Mouse (Mus musculus) forebrain, embryonic 15.5 days (tissue): Measurements from ENCODE around the gene Josd2. TPM values are rescaled to one million over a fixed set of nuclear protein-coding genes. Genes with fewer than 3 reads are reported as not detected.

Experiments
- ATAC-seq: fragments of 200-750 bp; cut with Nextera tagmentation; replicated peaks from 2 replicates; pipeline ENCODE4 v1.8.0; 2017; ENCODE audit warnings: mild to moderate bottlenecking, moderate TSS enrichment, moderate library complexity
- H3K27ac ChIP-seq: fragments of 300-500 bp; sonication (generic); replicated peaks from 2 replicates; pipeline ENCODE4 v1.5.1; 2015; ENCODE audit warnings: mild to moderate bottlenecking, inconsistent platforms
- H3K27me3 ChIP-seq: fragments of 300-500 bp; sonication (generic); 2 replicates; pipeline ENCODE4 v1.6.1; 2015; ENCODE audit warnings: inconsistent platforms
- H3K36me3 ChIP-seq: fragments of 300-500 bp; sonication (generic); 2 replicates; pipeline ENCODE4 v1.6.1; 2015; ENCODE audit warnings: mild to moderate bottlenecking, inconsistent platforms
- H3K4me1 ChIP-seq: fragments of 300-500 bp; sonication (generic); 2 replicates; pipeline ENCODE4 v1.6.1; 2015; ENCODE audit warnings: inconsistent platforms
- H3K4me2 ChIP-seq: fragments of 300-500 bp; sonication (generic); replicated peaks from 2 replicates; pipeline ENCODE4 v1.6.1; 2015; ENCODE audit warnings: mild to moderate bottlenecking, inconsistent platforms
- H3K4me3 ChIP-seq: fragments of 300-500 bp; sonication (generic); 2 replicates; pipeline ENCODE4 v1.5.1; 2015; ENCODE audit warnings: mild to moderate bottlenecking, inconsistent platforms
- H3K9ac ChIP-seq: fragments of 300-500 bp; sonication (generic); replicated peaks from 2 replicates; pipeline ENCODE4 v1.6.1; 2015; ENCODE audit warnings: mild to moderate bottlenecking, inconsistent platforms
- H3K9me3 ChIP-seq: fragments of 300-500 bp; sonication (generic); 2 replicates; pipeline ENCODE4 v1.6.1; 2016; ENCODE audit warnings: inconsistent platforms
- WGBS: fragments of 180-500 bp; shearing (Covaris S2); methylation state at CpG from one replicate; pipeline ENCODE4 v1.1.7; 2015; ENCODE audit warnings: mixed read lengths; 5-methylcytosine and 5-hydroxymethylcytosine counted together
- polyA plus RNA-seq: library from polyadenylated mRNA; unstranded; fragments of >200 nt; fragmentation: Nextera tagmentation; extraction: Ambion mirVana; gene quantifications from 2 replicates; pipeline ENCODE4 v1.2.1, GENCODE M21; 2015

The Josd2 gene
- 52.5 and 56.6 TPM in 2 replicates for polyA plus RNA-seq

DNA sequence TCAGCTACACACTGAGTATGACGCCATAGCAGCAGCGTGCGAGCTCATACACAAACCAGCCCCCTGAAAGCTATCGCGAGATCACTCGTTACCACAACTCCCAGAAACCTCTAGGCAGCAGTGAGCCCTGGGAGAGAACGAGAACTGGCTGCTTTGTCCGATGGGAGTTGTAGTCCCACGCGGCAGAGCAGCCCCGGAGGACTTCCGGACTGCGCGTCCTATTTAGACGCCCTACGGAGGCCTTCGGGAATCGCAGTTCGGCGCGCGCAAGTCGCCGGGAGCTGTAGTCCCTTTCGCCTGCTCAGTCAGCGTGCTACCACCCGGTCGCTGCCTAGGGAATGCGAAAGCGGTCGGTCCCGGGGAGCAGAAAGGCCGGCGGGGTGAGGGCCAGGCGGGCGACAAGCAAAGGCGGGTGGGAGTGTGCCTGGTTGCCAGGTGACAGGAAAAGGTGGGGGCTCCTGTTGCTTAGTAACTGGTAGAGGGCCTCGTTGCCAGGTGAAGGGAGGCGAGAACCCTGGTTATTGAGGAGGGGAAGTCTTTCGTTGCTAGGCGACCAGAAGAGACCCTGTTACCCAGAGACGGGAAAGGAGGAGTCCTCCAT lies at the start of gene Josd2:
Josd2 (plus strand) TSS at position 170 of the 601 bp plus-strand sequence.
- peak; percentile 96 for ATAC-seq
- peak within 1 kb of the TSS; percentile 54 for H3K4me2 ChIP-seq
- no peaks in the 10 kb centered on the region for H3K9me3 ChIP-seq
- peak within 1 kb of the TSS; percentile 61 for H3K9ac ChIP-seq
- H3K4me3 ChIP-seq = peak within 1 kb of the TSS; percentile 57
- under 1% methylated on average over 42 of the region's 42 CpGs for WGBS
- H3K4me1 ChIP-seq = peaks cover 60% of the 10 kb centered on the region
- peaks cover 10% of the 10 kb centered on the region for H3K36me3 ChIP-seq
- H3K27me3 ChIP-seq = no peaks in the 10 kb centered on the region
- H3K27ac ChIP-seq = peak within 1 kb of the TSS; percentile 92

DNA sequence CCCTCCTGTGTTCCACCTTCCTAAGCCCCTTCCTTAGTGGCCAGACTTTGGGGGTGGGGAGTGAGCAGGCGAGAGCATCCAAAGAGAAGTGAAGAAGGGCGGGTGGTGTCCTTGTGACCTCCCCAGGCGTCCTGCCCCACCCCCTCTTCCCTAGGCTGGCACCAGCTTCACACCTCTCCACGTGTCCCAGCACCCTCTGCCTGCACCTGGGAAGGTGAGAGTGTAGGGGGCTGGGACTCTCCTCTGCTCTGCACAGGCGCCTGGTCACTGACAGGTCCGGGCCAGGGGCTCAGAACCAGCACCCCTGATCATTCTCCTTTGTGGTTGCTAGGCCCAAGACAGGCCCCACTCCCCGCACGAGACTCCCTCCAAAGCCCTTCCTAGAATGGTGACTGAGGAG lies 40.1 kb upstream of the Josd2 start:
- Histone ChIP-seq H3K27ac (peak overlapping the region; percentile 99), H3K9me3 (no peaks in the 10 kb centered on the region), H3K4me3 (peak overlapping the region; percentile 76), H3K4me2 (peak overlapping the region; percentile 54), H3K27me3 (no peaks in the 10 kb centered on the region), H3K9ac (peak overlapping the region; percentile 41), H3K4me1 (peaks cover 43% of the 10 kb centered on the region), H3K36me3 (no peaks in the 10 kb centered on the region)
- peak; percentile 20 for ATAC-seq
- WGBS = 11% methylated on average over 8 of the region's 8 CpGs

DNA sequence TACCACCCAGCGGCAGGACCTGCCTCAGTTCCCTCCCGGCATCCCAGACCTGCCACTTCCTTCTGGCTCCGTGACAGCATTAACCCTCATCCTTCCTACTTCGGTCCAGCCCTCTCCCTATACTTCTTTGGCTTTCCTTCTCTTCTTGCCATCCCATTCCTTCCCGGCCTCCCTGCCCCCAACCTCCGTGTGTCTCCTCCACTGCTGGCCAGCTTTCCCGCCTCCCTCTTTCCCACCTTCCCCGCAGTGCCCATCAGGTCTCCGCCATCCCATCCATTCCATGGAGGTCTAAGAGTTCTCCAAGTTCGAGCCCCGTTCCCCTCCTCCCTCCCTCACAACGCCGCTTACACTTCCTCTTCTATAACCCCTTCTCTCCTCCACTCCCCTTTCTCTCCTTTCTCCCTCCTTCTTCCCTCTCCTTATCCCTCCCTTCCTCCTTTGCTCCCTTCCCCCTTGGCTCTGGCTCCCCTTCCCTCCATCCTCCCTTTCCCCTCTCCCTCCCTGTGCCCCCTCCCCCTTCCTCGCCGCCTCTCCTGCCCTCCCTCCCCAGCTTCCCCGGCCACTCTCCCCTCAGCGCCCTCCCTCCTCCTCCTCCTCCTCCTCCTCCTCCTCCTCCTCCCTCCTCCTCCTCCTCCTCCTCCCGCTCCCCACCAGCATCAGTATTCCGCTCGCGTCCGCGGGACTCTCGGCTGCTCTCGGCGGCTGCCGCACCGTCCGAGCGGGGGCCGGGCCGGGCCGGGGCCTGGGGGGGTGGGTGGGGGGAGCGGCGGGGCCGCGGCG lies 39.4 kb upstream of the Josd2 start:
- H3K4me2 ChIP-seq = peak overlapping the region; percentile 75
- H3K36me3 ChIP-seq = no peaks in the 10 kb centered on the region
- under 1% methylated on average over 16 of the region's 38 CpGs for WGBS
- H3K4me1 ChIP-seq = peaks cover 50% of the 10 kb centered on the region
- peak overlapping the region; percentile 99 for H3K27ac ChIP-seq
- H3K9ac ChIP-seq = peak overlapping the region; percentile 91
- ATAC-seq = peak; percentile 31
- no peaks in the 10 kb centered on the region for H3K9me3 ChIP-seq
- H3K27me3 ChIP-seq = no peaks in the 10 kb centered on the region
- peak overlapping the region; percentile 76 for H3K4me3 ChIP-seq

DNA sequence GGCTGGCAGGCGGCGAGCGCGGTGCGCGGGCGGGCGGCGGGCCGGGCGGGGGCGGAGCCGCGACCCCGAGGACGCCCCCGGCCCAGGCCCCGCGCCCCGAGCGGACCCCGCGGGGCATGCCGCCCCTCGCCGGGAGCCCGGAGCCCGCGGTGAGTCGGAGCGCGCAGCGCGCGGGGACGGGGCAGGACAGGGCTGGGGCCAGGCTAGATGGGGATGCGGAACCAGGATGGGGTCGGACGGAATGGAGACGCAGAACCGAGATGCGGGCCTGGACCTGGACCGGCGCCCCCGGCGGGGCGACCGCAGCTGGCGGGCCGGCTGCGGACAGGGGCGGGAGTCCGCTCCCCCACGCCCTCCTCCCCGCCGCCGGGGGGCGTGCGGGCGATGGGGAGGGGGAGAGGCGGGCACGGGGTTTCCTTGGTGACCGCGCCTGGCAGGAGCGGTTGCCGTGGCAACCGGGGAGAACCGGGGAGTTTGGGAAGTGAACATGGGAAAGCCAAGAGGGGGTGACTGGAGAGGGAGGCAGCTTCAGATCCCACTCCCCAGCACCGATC lies 38.7 kb upstream of the Josd2 start, which contains the start of gene Lrrc4b:
Lrrc4b (plus strand) TSS at position 51 of the 554 bp plus-strand sequence.
- H3K4me3 ChIP-seq = peak within 1 kb of the TSS; percentile 76
- under 1% methylated on average over 52 of the region's 69 CpGs for WGBS
- H3K9me3 ChIP-seq = no peaks in the 10 kb centered on the region
- peaks cover 55% of the 10 kb centered on the region for H3K4me1 ChIP-seq
- ATAC-seq = peak; percentile 63
- no peaks in the 10 kb centered on the region for H3K36me3 ChIP-seq
- H3K9ac ChIP-seq = peak within 1 kb of the TSS; percentile 91
- no peaks in the 10 kb centered on the region for H3K27me3 ChIP-seq
- peak within 1 kb of the TSS; percentile 99 for H3K27ac ChIP-seq
- peak within 1 kb of the TSS; percentile 75 for H3K4me2 ChIP-seq

DNA sequence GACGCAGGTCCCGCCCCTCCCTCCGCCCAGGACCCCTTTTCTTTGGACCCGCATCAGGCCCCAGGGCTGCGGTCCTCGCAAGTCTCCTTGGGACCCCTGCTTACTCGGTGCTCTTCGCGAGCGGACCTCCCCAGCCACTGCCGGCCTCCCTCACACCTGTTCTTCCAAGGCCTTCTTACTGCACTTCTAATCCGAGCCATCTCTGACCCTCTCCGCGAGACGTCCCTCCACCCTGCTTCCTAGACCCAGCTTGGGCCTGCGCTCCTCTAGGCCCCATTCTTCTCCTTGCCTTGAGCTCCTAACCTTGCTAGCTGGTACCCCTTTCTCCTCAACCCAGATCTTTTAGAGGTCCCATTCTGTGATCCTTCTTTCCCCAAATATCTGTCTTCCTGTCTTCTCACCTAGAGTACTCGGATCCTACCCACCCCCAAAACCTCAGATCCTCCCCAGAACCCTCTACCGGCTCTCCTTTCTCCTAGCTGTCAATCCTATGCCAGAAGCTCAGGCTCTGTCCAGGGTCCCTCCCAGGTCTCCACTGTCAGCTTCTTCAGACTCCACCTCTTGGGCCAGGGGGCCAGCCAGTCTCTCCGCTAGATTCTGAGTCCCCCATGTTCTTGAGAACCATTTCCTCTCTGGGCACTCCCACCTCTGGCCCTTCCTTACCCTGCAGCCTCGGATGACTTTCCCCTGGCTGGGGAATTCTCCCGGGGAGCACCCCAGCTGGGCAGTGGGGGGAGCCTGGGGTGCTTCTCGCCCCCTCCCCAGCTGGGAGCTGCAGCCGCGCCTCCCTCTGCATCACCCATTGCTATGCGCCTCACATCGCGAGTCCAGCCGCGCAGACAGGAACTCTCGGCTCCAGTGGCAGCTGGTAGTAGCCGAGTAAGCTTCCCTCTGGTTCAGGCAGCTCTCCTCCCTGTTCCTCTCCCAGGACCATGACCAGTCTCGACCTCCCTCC lies 38.0 kb upstream of the Josd2 start:
- peak; percentile 34; the same call in 1 of the 2 replicates for ATAC-seq
- Histone ChIP-seq H3K36me3 (no peaks in the 10 kb centered on the region), H3K4me2 (peak overlapping the region; percentile 75), H3K27ac (peak overlapping the region; percentile 99), H3K9me3 (no peaks in the 10 kb centered on the region), H3K4me3 (peak overlapping the region; percentile 76), H3K27me3 (no peaks in the 10 kb centered on the region), H3K9ac (peak overlapping the region; percentile 91), H3K4me1 (peaks cover 55% of the 10 kb centered on the region)
- under 1% methylated on average over 29 of the region's 32 CpGs for WGBS

DNA sequence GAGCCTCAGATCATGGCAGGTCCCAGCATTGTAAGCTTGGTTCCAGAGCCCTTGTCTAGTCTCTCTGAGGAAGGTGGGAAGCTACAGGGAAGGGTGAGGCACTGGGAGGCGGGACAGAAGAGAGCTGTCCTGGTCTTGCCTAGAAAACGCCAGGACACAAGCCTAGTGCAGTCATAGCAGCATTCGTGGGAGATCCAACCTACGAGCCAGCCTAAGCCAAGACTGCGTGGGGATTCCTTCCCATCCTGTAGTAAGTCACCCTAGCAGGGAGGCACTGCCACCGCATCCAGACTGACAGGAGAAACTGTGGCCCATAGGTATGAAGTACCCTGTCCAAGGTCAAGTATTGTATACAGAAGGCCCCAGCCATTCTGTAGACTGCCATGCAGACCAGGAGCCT lies 35.2 kb upstream of the Josd2 start:
- no peak overlapping the region for H3K9ac ChIP-seq
- H3K27ac ChIP-seq = no peak overlapping the region
- no peaks in the 10 kb centered on the region for H3K9me3 ChIP-seq
- H3K36me3 ChIP-seq = no peaks in the 10 kb centered on the region
- 75% methylated on average over 6 of the region's 6 CpGs for WGBS
- no peak overlapping the region for H3K4me2 ChIP-seq
- ATAC-seq = no peak
- no peaks in the 10 kb centered on the region for H3K27me3 ChIP-seq
- no peak overlapping the region for H3K4me3 ChIP-seq
- peaks cover 50% of the 10 kb centered on the region for H3K4me1 ChIP-seq

DNA sequence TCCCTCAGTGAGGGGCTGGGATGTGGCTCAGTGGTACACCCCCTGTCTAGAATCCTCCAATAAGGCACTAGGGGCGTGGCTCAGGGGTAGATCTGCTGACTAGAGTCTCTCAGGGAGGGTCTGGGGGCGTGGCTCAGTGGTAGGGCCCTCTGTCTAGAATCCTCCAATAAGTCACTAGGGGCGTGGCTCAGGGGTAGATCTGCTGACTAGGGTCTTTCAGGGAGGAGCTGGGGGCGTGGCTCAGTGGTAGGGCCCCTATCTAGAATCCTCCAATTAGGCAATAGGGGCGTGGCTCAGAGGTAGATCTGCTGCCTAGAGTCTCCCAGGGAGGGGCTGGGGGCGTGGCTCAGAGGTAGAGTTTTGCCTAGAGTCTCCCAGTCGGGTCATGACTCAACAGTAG lies 34.4 kb upstream of the Josd2 start:
- no peaks in the 10 kb centered on the region for H3K27me3 ChIP-seq
- H3K27ac ChIP-seq = no peak overlapping the region
- WGBS = 6% methylated on average over 7 of the region's 7 CpGs
- ATAC-seq = peak; percentile 18; the same call in 1 of the 2 replicates
- H3K9ac ChIP-seq = no peak overlapping the region
- H3K9me3 ChIP-seq = no peaks in the 10 kb centered on the region
- H3K4me1 ChIP-seq = peaks cover 47% of the 10 kb centered on the region
- H3K4me2 ChIP-seq = no peak overlapping the region
- H3K36me3 ChIP-seq = no peaks in the 10 kb centered on the region
- H3K4me3 ChIP-seq = no peak overlapping the region

DNA sequence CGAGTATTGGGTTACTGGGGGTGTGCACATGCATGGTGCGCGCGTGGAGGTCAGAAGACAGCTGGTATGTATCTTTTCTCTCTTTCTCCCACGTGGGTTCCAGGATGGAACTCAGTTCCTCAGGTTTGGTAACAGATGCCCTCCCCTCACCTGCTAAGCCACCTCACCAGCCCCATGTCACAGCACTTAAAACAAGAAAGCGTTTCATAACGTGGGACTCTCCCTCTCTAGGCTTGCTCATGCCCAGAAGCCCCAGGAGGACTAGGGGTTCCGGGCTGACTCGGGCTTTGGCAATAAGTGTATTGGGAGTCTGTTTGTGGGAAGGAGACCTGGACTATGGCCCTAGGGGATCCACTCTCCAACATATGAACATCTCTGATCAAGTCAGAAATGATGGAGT lies 33.7 kb upstream of the Josd2 start:
- Histone ChIP-seq H3K9me3 (no peaks in the 10 kb centered on the region), H3K27me3 (no peaks in the 10 kb centered on the region), H3K36me3 (no peaks in the 10 kb centered on the region), H3K4me3 (no peak overlapping the region), H3K9ac (no peak overlapping the region), H3K27ac (no peak overlapping the region), H3K4me1 (peaks cover 46% of the 10 kb centered on the region), H3K4me2 (no peak overlapping the region)
- no peak for ATAC-seq
- 81% methylated on average over 9 of the region's 9 CpGs for WGBS

DNA sequence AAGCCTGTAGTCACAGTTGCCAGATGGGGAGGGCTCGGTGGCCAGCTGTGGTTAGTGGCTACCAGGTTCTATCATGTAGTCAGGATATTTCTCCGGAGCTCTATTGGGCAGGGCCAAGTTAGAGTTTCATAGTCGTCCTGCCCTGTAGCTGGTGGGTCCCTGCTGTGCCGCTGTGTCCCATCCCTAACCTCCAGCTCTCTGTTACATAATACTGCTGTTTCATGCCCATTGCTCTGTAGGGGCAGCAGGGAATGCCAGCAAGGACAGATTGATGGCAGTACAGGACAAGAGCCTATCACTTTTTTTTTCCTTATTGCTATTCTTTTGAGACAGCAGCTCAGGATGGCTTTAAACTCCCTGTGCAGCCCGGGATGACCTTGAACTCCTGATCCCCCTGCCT lies 32.0 kb upstream of the Josd2 start:
- H3K27me3 ChIP-seq = no peaks in the 10 kb centered on the region
- H3K4me1 ChIP-seq = peaks cover 40% of the 10 kb centered on the region
- 73% methylated on average over 5 of the region's 5 CpGs for WGBS
- no peak overlapping the region for H3K9ac ChIP-seq
- H3K9me3 ChIP-seq = no peaks in the 10 kb centered on the region
- no peak for ATAC-seq
- no peak overlapping the region for H3K27ac ChIP-seq
- no peak overlapping the region for H3K4me3 ChIP-seq
- H3K36me3 ChIP-seq = no peaks in the 10 kb centered on the region
- no peak overlapping the region for H3K4me2 ChIP-seq

DNA sequence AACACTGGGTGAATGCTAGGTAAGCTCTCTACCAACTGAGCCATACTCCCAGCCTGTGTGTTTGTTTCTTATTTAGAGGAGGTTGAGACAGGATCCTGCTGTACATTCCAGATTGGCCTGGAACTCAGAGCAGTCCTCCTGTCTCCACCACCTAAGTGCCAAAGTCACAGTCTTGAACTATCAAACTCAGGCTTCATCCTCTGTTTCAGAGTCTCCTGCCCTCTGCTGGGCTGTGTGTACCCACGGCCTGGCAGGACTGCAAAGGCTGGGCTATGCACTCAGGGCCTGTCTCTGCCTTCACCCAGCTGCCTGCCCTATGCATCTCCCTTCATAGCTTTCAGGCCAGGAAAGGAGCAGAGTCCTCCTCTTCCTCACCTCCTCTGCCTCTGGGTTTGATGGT lies 31.5 kb upstream of the Josd2 start:
- H3K4me3 ChIP-seq = no peak overlapping the region
- H3K27ac ChIP-seq = no peak overlapping the region
- H3K4me1 ChIP-seq = peaks cover 40% of the 10 kb centered on the region
- H3K36me3 ChIP-seq = no peaks in the 10 kb centered on the region
- no peaks in the 10 kb centered on the region for H3K9me3 ChIP-seq
- H3K9ac ChIP-seq = no peak overlapping the region
- no peak for ATAC-seq
- H3K27me3 ChIP-seq = no peaks in the 10 kb centered on the region
- 18% methylated on average over 1 of the region's 1 CpGs for WGBS
- H3K4me2 ChIP-seq = no peak overlapping the region

DNA sequence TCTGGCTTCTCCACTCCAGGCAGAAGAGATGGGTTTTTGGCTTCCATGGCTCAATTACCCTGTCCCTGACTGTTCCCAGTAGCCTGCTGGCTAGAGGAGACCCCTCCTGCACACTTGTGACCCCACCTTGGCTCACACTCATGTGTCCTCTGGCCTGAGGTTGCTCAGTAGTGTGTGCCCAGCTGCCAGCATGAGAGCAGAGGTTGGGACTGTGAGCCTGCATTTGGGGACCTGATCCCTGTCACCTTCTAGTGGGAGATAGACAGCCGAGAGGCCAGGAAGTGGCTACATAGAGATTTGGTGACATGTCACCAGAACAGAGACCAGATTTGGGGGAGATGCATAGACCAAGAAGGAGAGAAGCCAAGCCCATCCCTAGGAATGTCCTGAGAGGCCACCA lies 30.6 kb upstream of the Josd2 start:
- no peak overlapping the region for H3K4me3 ChIP-seq
- no peak overlapping the region for H3K27ac ChIP-seq
- no peak for ATAC-seq
- no peaks in the 10 kb centered on the region for H3K9me3 ChIP-seq
- 97% methylated on average over 1 of the region's 1 CpGs for WGBS
- H3K4me2 ChIP-seq = no peak overlapping the region
- H3K9ac ChIP-seq = no peak overlapping the region
- peaks cover 35% of the 10 kb centered on the region for H3K4me1 ChIP-seq
- H3K36me3 ChIP-seq = no peaks in the 10 kb centered on the region
- no peaks in the 10 kb centered on the region for H3K27me3 ChIP-seq
